Mouse (Mus musculus): ENCODE measurements around the gene Gm20388.

DNA sequence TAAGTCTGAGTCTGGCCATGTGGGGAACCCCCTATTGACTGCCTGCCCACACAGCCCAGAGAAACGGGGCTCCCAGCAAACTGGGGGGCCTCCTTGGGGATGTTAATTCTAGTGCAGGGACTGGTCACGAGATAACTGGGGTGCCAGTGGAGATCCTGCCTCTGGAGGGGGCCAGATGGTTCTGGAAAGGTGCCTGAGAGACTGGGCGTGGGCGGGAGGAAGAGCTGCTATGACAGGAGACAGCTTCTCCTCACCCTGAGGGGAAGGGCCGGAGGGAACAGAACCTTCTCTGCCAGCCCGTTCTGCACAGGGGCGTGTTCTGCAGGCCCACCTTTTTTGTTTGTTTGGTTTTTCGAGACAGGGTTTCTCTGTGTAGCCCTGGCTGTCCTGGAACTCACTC lies 2955.6 kb downstream of the Gm20388 start:
- TF ChIP-seq POLR2A (IDR thresholded peaks at IDR 0.05; ENCODE audit: borderline replicate concordance, extremely low read depth, insufficient read depth, insufficient read length, poor library complexity, severe bottlenecking) (no peak), CTCF (IDR thresholded peaks at IDR 0.05; ENCODE audit: borderline replicate concordance, extremely low read depth, insufficient read depth, insufficient read length) (no peak)

All from brain, embryonic 14.5 days (tissue).